Mouse (Mus musculus): ENCODE measurements at regions not wholly inside any gene's neighbourhood (a gene's known extent, or its start where the extent isn't known, plus 50 kb on each side); places are given as distances from the start of the nearest gene placed in this dataset.

GRCm38 (mm10) chr16:28109771-28110170 is 643.1 kb downstream of the Fgf12 start:
- DNase-seq (ENCODE audit: low spot score in 2 of 2) = no peak

Measured in right cerebral cortex, adult 2 months (tissue).